Mouse (Mus musculus) large intestine, adult 2 months (tissue): ENCODE measurements at regions not wholly inside any gene's neighbourhood (a gene's known extent, or its start where the extent isn't known, plus 50 kb on each side); places are given as distances from the start of the nearest gene placed in this dataset.

Experiments used
- DNase-seq: peaks from one replicate; pipeline ENCODE4 v3.0.0-alpha.2; 2012; ENCODE audit warnings: low read depth, low spot score
- WGBS: fragments of 180-500 bp; shearing (Covaris S2); methylation state at CpG from one replicate; pipeline ENCODE4 v1.1.7; 2018; 5-methylcytosine and 5-hydroxymethylcytosine counted together

GRCm38 (mm10) chr1:88869885-88870284, 167.9 kb upstream of the Arl4c start:
- 61% methylated on average over 4 of the region's 4 CpGs for WGBS
- DNase-seq = no peak

- 32% methylated on average over 6 of the region's 6 CpGs for WGBS
Measured at GRCm38 (mm10) chr1:88875356-88875755, 173.3 kb upstream of the Arl4c start.

GRCm38 (mm10) chr1:88877441-88877840, 175.4 kb upstream of the Arl4c start:
- 92% methylated on average over 11 of the region's 11 CpGs for WGBS
- DNase-seq = no peak

More at GRCm38 (mm10) chr1:88875356-88875755, 173.3 kb upstream of the Arl4c start:
- DNase-seq = no peak

- 41% methylated on average over 10 of the region's 10 CpGs for WGBS
- DNase-seq = no peak
Measured at GRCm38 (mm10) chr1:88878831-88879230, 176.8 kb upstream of the Arl4c start.

GRCm38 (mm10) chr1:88879367-88879766, 177.3 kb upstream of the Arl4c start:
- DNase-seq = no peak
- 67% methylated on average over 5 of the region's 5 CpGs for WGBS

GRCm38 (mm10) chr1:88891041-88891440, 179.2 kb upstream of the Sh3bp4 start:
- WGBS = 81% methylated on average over 4 of the region's 4 CpGs
- DNase-seq = no peak

- 79% methylated on average over 8 of the region's 8 CpGs for WGBS
- no peak for DNase-seq
Measured at GRCm38 (mm10) chr1:88902426-88902825, 167.8 kb upstream of the Sh3bp4 start.

- WGBS = 76% methylated on average over 14 of the region's 14 CpGs
- DNase-seq = no peak
Measured at GRCm38 (mm10) chr1:88907766-88908463, 162.3 kb upstream of the Sh3bp4 start.

- 50% methylated on average over 8 of the region's 8 CpGs for WGBS
- no peak for DNase-seq
Measured at GRCm38 (mm10) chr1:88908683-88909082, 161.5 kb upstream of the Sh3bp4 start.

GRCm38 (mm10) chr1:88909314-88909713, 160.9 kb upstream of the Sh3bp4 start:
- 77% methylated on average over 4 of the region's 4 CpGs for WGBS
- DNase-seq = no peak

GRCm38 (mm10) chr1:88909864-88910573, 160.2 kb upstream of the Sh3bp4 start:
- 67% methylated on average over 6 of the region's 6 CpGs for WGBS

GRCm38 (mm10) chr1:88911724-88912123, 158.5 kb upstream of the Sh3bp4 start:
- DNase-seq = no peak
- 79% methylated on average over 5 of the region's 5 CpGs for WGBS

More at GRCm38 (mm10) chr1:88909864-88910573, 160.2 kb upstream of the Sh3bp4 start:
- no peak for DNase-seq

GRCm38 (mm10) chr1:88916531-88917050, 153.6 kb upstream of the Sh3bp4 start:
- DNase-seq = no peak
- 85% methylated on average over 4 of the region's 4 CpGs for WGBS

- 81% methylated on average over 2 of the region's 2 CpGs for WGBS
- no peak for DNase-seq
Measured at GRCm38 (mm10) chr1:88921401-88921800, 148.8 kb upstream of the Sh3bp4 start.

GRCm38 (mm10) chr1:88923791-88924581, 146.2 kb upstream of the Sh3bp4 start:
- 66% methylated on average over 7 of the region's 7 CpGs for WGBS
- no peak for DNase-seq

GRCm38 (mm10) chr1:88935191-88935590, 135.0 kb upstream of the Sh3bp4 start:
- DNase-seq = no peak
- 92% methylated on average over 1 of the region's 1 CpGs for WGBS

- DNase-seq = no peak
- WGBS = 65% methylated on average over 3 of the region's 3 CpGs
Measured at GRCm38 (mm10) chr1:88935779-88936178, 134.4 kb upstream of the Sh3bp4 start.

- WGBS = 92% methylated on average over 1 of the region's 1 CpGs
- DNase-seq = no peak
Measured at GRCm38 (mm10) chr1:88937327-88937726, 132.9 kb upstream of the Sh3bp4 start.

GRCm38 (mm10) chr1:88938458-88938857, 131.8 kb upstream of the Sh3bp4 start:
- no peak for DNase-seq
- 84% methylated on average over 7 of the region's 7 CpGs for WGBS

GRCm38 (mm10) chr1:88943039-88943438, 127.2 kb upstream of the Sh3bp4 start:
- no peak for DNase-seq
- WGBS = 46% methylated on average over 8 of the region's 8 CpGs
